Mouse (Mus musculus): ENCODE measurements around the gene Pygm. TPM values are rescaled to one million over a fixed set of nuclear protein-coding genes. Genes with fewer than 3 reads are reported as not detected.

Pygm gene
- polyA plus RNA-seq, 1 experiment from 2014 or later, result 14.4 TPM

GRCm38 (mm10) chr19:6361291-6361690, 22.9 kb upstream of the Pygm start:
- no peak for ATAC-seq (ENCODE audit: low FRiP score, low read depth)
- Histone ChIP-seq H3K27me3 (no peaks in the 10 kb centered on the region), H3K27ac (no peak overlapping the region), H3K4me3 (no peak overlapping the region), H3K4me1 (peaks cover 22% of the 10 kb centered on the region), H3K4me2 (replicated peaks) (no peak overlapping the region), H3K9ac (no peak overlapping the region), H3K36me3 (peaks cover 23% of the 10 kb centered on the region), H3K9me3 (no peaks in the 10 kb centered on the region)
- WGBS, result 93% methylated on average over 3 of the region's 3 CpGs

GRCm38 (mm10) chr19:6363091-6363410, 21.1 kb upstream of the Pygm start:
- H3K36me3 ChIP-seq, result peaks cover 41% of the 10 kb centered on the region
- peak overlapping the region; percentile 56; the same call in 1 of the 2 replicates for H3K9ac ChIP-seq
- WGBS, result under 1% methylated on average over 11 of the region's 11 CpGs
- H3K9me3 ChIP-seq, result no peaks in the 10 kb centered on the region
- no peak for ATAC-seq (ENCODE audit: low FRiP score, low read depth)
- peaks cover 38% of the 10 kb centered on the region for H3K4me1 ChIP-seq
- peak overlapping the region; percentile 67 for H3K4me2 ChIP-seq (replicated peaks)
- H3K27ac ChIP-seq, result peak overlapping the region; percentile 52; the same call in 1 of the 2 replicates
- H3K4me3 ChIP-seq, result peak overlapping the region; percentile 99
- H3K27me3 ChIP-seq, result no peaks in the 10 kb centered on the region

GRCm38 (mm10) chr19:6363411-6364240, 20.6 kb upstream of the Pygm start, which contains the start of gene Sf1:
Gene Sf1 (plus strand): TSS chr19:6363690.
- peak within 1 kb of the TSS; percentile 99 for H3K4me3 ChIP-seq
- H3K9me3 ChIP-seq, result no peaks in the 10 kb centered on the region
- peak; percentile 98 for ATAC-seq (ENCODE audit: low FRiP score, low read depth)
- H3K4me1 ChIP-seq, result peaks cover 39% of the 10 kb centered on the region
- no peaks in the 10 kb centered on the region for H3K27me3 ChIP-seq
- peak within 1 kb of the TSS; percentile 97 for H3K4me2 ChIP-seq (replicated peaks)
- H3K27ac ChIP-seq, result peak within 1 kb of the TSS; percentile 98
- 1% methylated on average over 70 of the region's 85 CpGs for WGBS
- peak within 1 kb of the TSS; percentile 99 for H3K9ac ChIP-seq
- peaks cover 45% of the 10 kb centered on the region for H3K36me3 ChIP-seq

GRCm38 (mm10) chr19:6364317-6364725, 19.9 kb upstream of the Pygm start:
- ATAC-seq (ENCODE audit: low FRiP score, low read depth), result no peak
- Histone ChIP-seq H3K9ac (peak overlapping the region; percentile 99), H3K4me3 (peak overlapping the region; percentile 99), H3K4me1 (peaks cover 39% of the 10 kb centered on the region), H3K36me3 (peaks cover 47% of the 10 kb centered on the region), H3K27ac (peak overlapping the region; percentile 98), H3K9me3 (no peaks in the 10 kb centered on the region), H3K4me2 (replicated peaks) (peak overlapping the region; percentile 97), H3K27me3 (no peaks in the 10 kb centered on the region)
- WGBS, result under 1% methylated on average over 55 of the region's 55 CpGs

- 0% methylated on average over 2 of the region's 2 CpGs for WGBS
- Histone ChIP-seq H3K27me3 (no peaks in the 10 kb centered on the region), H3K36me3 (peaks cover 52% of the 10 kb centered on the region), H3K9me3 (no peaks in the 10 kb centered on the region), H3K4me3 (peak overlapping the region; percentile 99), H3K27ac (0 out of 2 replicates have a peak overlapping the region, but pooled peaks have one; percentile 98), H3K4me1 (peaks cover 39% of the 10 kb centered on the region), H3K4me2 (replicated peaks) (peak overlapping the region; percentile 97), H3K9ac (peak overlapping the region; percentile 99)
- ATAC-seq (ENCODE audit: low FRiP score, low read depth), result no peak
Measured at GRCm38 (mm10) chr19:6364842-6365241, 19.4 kb upstream of the Pygm start.

GRCm38 (mm10) chr19:6370175-6370574, 14.0 kb upstream of the Pygm start:
- Histone ChIP-seq H3K27ac (no peak overlapping the region), H3K36me3 (peaks cover 94% of the 10 kb centered on the region), H3K9me3 (no peaks in the 10 kb centered on the region), H3K9ac (no peak overlapping the region), H3K4me2 (replicated peaks) (no peak overlapping the region), H3K4me1 (peaks cover 28% of the 10 kb centered on the region), H3K27me3 (no peaks in the 10 kb centered on the region), H3K4me3 (no peak overlapping the region)
- 91% methylated on average over 2 of the region's 2 CpGs for WGBS
- no peak for ATAC-seq (ENCODE audit: low FRiP score, low read depth)

GRCm38 (mm10) chr19:6372433-6372832, 11.8 kb upstream of the Pygm start:
- ATAC-seq (ENCODE audit: low FRiP score, low read depth), result no peak
- WGBS, result 94% methylated on average over 3 of the region's 3 CpGs
- H3K27ac ChIP-seq, result no peak overlapping the region
- no peak overlapping the region for H3K4me3 ChIP-seq
- H3K9me3 ChIP-seq, result no peaks in the 10 kb centered on the region
- H3K4me1 ChIP-seq, result peaks cover 6% of the 10 kb centered on the region
- no peak overlapping the region for H3K9ac ChIP-seq
- no peaks in the 10 kb centered on the region for H3K27me3 ChIP-seq
- no peak overlapping the region for H3K4me2 ChIP-seq (replicated peaks)
- peaks cover 96% of the 10 kb centered on the region for H3K36me3 ChIP-seq

GRCm38 (mm10) chr19:6373539-6374400, 10.4 kb upstream of the Pygm start:
- H3K36me3 ChIP-seq, result peaks cover 96% of the 10 kb centered on the region
- ATAC-seq (ENCODE audit: low FRiP score, low read depth), result peak; percentile 49; the same call in 1 of the 2 replicates
- H3K27me3 ChIP-seq, result no peaks in the 10 kb centered on the region
- H3K9me3 ChIP-seq, result no peaks in the 10 kb centered on the region
- H3K27ac ChIP-seq, result no peak overlapping the region
- WGBS, result 72% methylated on average over 12 of the region's 12 CpGs
- H3K4me3 ChIP-seq, result no peak overlapping the region
- H3K4me1 ChIP-seq, result no peaks in the 10 kb centered on the region
- H3K9ac ChIP-seq, result no peak overlapping the region
- H3K4me2 ChIP-seq (replicated peaks), result no peak overlapping the region

- Histone ChIP-seq H3K4me3 (no peak overlapping the region), H3K4me1 (no peaks in the 10 kb centered on the region), H3K36me3 (peaks cover 97% of the 10 kb centered on the region), H3K4me2 (replicated peaks) (no peak overlapping the region), H3K27ac (no peak overlapping the region), H3K9me3 (no peaks in the 10 kb centered on the region), H3K27me3 (no peaks in the 10 kb centered on the region), H3K9ac (no peak overlapping the region)
- ATAC-seq (ENCODE audit: low FRiP score, low read depth), result no peak
- 98% methylated on average over 10 of the region's 10 CpGs for WGBS
Measured at GRCm38 (mm10) chr19:6374571-6374970, 9.6 kb upstream of the Pygm start.

GRCm38 (mm10) chr19:6375423-6376254, 8.6 kb upstream of the Pygm start:
- no peaks in the 10 kb centered on the region for H3K4me1 ChIP-seq
- H3K4me2 ChIP-seq (replicated peaks), result no peak overlapping the region
- H3K9me3 ChIP-seq, result no peaks in the 10 kb centered on the region
- peaks cover 88% of the 10 kb centered on the region for H3K36me3 ChIP-seq
- WGBS, result 93% methylated on average over 41 of the region's 42 CpGs
- H3K9ac ChIP-seq, result no peak overlapping the region
- H3K27ac ChIP-seq, result no peak overlapping the region
- H3K4me3 ChIP-seq, result no peak overlapping the region
- ATAC-seq (ENCODE audit: low FRiP score, low read depth), result no peak; the same call in 1 of the 2 replicates
- H3K27me3 ChIP-seq, result no peaks in the 10 kb centered on the region

GRCm38 (mm10) chr19:6376255-6376564, 8.0 kb upstream of the Pygm start:
- Histone ChIP-seq H3K9ac (no peak overlapping the region), H3K4me2 (replicated peaks) (no peak overlapping the region), H3K9me3 (no peaks in the 10 kb centered on the region), H3K27ac (no peak overlapping the region), H3K4me1 (no peaks in the 10 kb centered on the region), H3K27me3 (no peaks in the 10 kb centered on the region), H3K4me3 (no peak overlapping the region), H3K36me3 (peaks cover 86% of the 10 kb centered on the region)
- no peak for ATAC-seq (ENCODE audit: low FRiP score, low read depth)
- WGBS, result 78% methylated on average over 14 of the region's 14 CpGs
